Mouse (Mus musculus) CH12.LX (cell line): ENCODE results near the gene Smarca1.

Experiments used
- CTCF ChIP-seq, 2 experiments: IDR thresholded peaks in 1 of 2; conservative IDR thresholded peaks in 1 of 2; 2 replicates each; pipeline ENCODE4 v1.5.1; 2011 to 2012; ENCODE audit warnings: low read depth in 2 of 2, low read length in 2 of 2, improper control_type of control experiment in 1 of 2, inconsistent platforms in 1 of 2, mild to moderate bottlenecking in 1 of 2, moderate library complexity in 1 of 2
- EP300 ChIP-seq: IDR thresholded peaks from 2 replicates; pipeline ENCODE4 v1.6.1; 2011; ENCODE audit warnings: low read length, improper control_type of control experiment

- no peak for TF ChIP-seq CTCF (conservative IDR thresholded peaks at IDR 0.05 in 1 of 2, IDR thresholded peaks at IDR 0.05 in 1 of 2; ENCODE audit: low read depth in 2 of 2, low read length in 2 of 2)
- no peak for TF ChIP-seq EP300
These were observed 35.2 kb upstream of the Smarca1 start for GRCm38 (mm10) chrX:47927981-47928380.
